Mouse (Mus musculus): ENCODE data around the gene Tent4a. TPM values are rescaled to one million over a fixed set of nuclear protein-coding genes. Genes with fewer than 3 reads are reported as not detected.

The Tent4a gene
- polyA plus RNA-seq, 1 experiment = 9.4 TPM

DNA sequence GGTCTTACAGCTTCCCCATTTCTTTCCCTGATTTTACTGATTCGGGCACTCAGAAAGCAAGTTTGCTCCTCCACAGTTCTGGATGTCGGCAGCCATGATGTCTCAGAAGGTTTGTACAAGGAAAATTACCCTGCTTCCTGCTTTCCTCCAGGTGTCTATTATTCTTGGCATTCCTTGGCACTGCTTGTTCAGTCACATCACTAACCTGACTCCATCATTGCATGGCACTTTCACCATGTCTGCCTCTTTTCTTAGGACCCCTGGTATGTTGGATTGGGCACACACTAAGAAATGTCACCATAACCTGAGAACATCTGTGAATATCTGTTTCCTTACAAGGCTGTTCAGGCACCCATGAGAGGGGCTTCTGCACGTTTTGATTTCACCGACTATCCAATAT lies 1.6 kb upstream of the Tent4a start:
- Histone ChIP-seq H3K27ac (ENCODE audit: insufficient read depth, low read depth, low read length) (no peak overlapping the region), H3K4me1 (ENCODE audit: control insufficient read depth, insufficient read depth, insufficient read length, low read length) (peaks cover 20% of the 10 kb centered on the region; the same call in 1 of the 2 replicates)

DNA sequence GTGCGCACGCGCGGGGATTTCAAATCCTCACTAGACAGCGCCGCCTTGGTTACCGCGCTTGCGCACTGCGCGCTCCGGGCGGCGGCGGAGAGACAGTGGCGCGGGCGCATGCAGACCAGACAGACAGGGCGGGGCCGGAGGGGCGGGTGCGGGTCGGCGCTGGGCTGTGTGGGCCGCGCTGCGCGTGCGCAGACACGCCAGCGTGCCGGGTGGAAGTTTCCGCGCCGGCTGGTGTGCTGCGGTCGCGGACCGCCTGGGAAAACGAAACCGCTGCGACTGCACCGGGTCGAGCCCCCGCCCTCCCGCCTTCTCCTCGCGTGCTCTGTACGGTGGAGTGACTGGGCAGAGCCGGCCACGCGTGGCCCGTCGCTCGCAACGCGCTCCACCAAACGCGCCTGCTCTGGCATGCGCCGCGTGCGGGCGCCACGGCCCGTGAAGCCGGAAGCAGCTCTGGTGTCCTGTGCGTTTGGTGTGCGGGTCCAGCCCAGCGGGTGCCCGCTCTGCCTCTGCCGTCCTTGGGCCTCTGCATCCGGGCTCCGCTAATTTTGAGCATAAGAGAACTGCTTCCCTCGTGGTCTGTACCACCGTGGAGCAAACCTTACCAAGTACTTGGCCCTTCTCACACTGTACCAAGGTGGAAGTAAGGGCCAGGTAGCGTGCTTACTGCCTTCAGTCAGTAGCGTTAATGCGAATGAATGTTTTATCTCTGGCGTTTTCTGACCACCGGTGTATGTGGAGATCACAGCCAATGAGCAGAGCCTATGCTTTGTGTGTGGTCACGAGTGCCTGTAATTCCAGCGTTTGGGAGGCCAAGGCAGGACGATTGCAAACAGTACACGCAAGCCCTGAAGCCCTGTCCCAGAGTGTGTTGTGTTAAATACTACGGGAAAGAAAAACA lies 486 bp upstream of the Tent4a start:
- H3K27ac ChIP-seq (ENCODE audit: insufficient read depth, low read depth, low read length) = peak overlapping the region; percentile 93
- peak; percentile 40; the same call in 1 of the 2 replicates for TF ChIP-seq POLR2A (IDR thresholded peaks at IDR 0.05; ENCODE audit: low read depth, low read length)
- TF ChIP-seq CTCF (IDR thresholded peaks at IDR 0.05; ENCODE audit: extremely low read depth, insufficient read length, insufficient replicate concordance, low read depth, low read length) = no peak
- peak overlapping the region; percentile 93 for H3K4me3 ChIP-seq (ENCODE audit: low read depth, low read length)
- peaks cover 20% of the 10 kb centered on the region; the same call in 1 of the 2 replicates for H3K4me1 ChIP-seq (ENCODE audit: control insufficient read depth, insufficient read depth, insufficient read length, low read length)
- no peaks in the 10 kb centered on the region for H3K36me3 ChIP-seq (ENCODE audit: control insufficient read depth, insufficient read depth, low read length)
- H3K27me3 ChIP-seq (ENCODE audit: control insufficient read depth, insufficient read depth, low read length) = no peaks in the 10 kb centered on the region
- under 1% methylated on average over 86 of the region's 86 CpGs for WGBS

More for the DNA sequence above, 1.6 kb upstream of the Tent4a start:
- 48% methylated on average over 4 of the region's 4 CpGs for WGBS
- no peaks in the 10 kb centered on the region for H3K27me3 ChIP-seq (ENCODE audit: control insufficient read depth, insufficient read depth, low read length)
- H3K4me3 ChIP-seq (ENCODE audit: low read depth, low read length) = no peak overlapping the region; the same call in 1 of the 2 replicates
- TF ChIP-seq POLR2A (IDR thresholded peaks at IDR 0.05; ENCODE audit: low read depth, low read length) (no peak), CTCF (IDR thresholded peaks at IDR 0.05; ENCODE audit: extremely low read depth, insufficient read length, insufficient replicate concordance, low read depth, low read length) (no peak)
- no peaks in the 10 kb centered on the region for H3K36me3 ChIP-seq (ENCODE audit: control insufficient read depth, insufficient read depth, low read length)

DNA sequence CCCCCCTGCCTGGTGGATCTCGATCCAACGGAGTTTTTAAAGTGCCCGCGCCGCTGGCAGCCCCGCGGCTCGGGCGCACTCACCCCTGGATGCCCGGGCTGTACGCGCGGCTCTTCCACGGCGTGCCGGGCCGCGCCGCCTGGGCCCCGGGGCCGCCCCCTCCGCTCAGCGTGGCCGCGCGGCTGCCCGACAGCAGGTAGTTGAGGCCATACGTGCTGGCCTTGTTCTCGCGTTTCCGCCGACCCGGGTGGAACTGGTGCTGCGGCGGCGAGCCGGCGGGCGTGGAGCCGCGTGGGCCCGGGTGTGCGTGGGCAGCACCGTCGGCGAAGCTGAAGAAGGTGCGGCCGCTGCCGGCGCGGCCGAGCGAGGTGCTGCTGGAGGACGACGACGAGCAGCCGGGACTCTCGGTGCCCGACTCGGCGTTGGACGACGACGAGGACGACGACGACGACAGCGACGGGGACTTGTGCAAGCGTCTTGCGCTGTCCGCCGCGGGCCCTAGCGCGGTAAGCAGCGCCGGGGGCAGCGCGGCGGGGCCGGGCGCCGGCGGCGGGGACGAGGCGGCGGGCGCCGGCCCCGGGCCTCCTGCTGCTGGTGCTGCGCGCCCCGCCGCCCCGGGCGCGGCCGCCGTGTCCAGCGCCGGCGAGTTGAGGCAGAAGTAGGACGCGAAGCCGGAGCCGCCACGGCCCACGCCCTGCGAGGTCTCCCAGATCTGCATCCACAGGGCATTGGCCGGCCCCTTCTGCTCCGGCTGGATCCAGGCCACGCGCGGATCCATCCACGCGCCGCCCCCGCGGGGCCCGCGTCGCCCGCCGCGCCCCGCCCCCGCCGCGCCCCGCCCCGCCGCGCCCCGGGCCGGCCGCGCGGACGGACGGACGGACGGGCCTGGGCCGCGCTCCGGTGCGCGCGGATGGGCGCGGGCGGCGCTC lies 748 bp downstream of the Tent4a start, which contains the start of gene Nsun2:
Gene Nsun2 (plus strand): TSS at position 342 of the 929 bp plus-strand sequence.
- 9% methylated on average over 153 of the region's 155 CpGs for WGBS

DNA sequence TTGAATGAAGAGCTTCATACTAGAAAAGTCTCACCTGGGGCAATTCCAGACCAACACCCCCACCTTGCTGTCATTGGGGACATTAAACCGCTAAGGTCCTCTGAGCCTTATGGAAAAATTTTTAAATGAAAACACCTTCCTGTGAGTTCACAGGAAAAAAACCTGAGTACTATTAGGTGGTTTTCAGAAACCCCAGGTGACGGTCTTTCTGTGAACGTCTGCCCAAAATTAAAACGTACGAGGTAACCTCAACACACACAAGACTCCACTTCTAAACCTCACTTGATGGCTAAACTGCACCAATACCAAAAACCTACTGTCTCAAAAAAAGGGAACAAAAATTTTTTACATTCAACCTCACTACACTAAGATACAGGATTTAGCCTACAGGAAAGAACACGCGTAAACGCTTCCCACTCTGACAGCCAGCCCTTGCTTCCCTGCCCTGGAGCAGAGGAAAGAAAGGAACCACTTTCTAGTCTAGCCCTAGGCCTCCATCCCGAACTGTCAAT lies 1.5 kb downstream of the Tent4a start:
- H3K27ac ChIP-seq (ENCODE audit: insufficient read depth, low read depth, low read length) = peak overlapping the region; percentile 60
- H3K4me3 ChIP-seq (ENCODE audit: low read depth, low read length) = peak overlapping the region; percentile 93
- whole genome bisulfite sequencing = 3% methylated on average over 9 of the region's 9 CpGs
- H3K36me3 ChIP-seq (ENCODE audit: control insufficient read depth, insufficient read depth, low read length) = no peaks in the 10 kb centered on the region
- H3K27me3 ChIP-seq (ENCODE audit: control insufficient read depth, insufficient read depth, low read length) = no peaks in the 10 kb centered on the region
- TF ChIP-seq CTCF (IDR thresholded peaks at IDR 0.05; ENCODE audit: extremely low read depth, insufficient read length, insufficient replicate concordance, low read depth, low read length) = no peak
- TF ChIP-seq POLR2A (IDR thresholded peaks at IDR 0.05; ENCODE audit: low read depth, low read length) = no peak
- peaks cover 27% of the 10 kb centered on the region; the same call in 1 of the 2 replicates for H3K4me1 ChIP-seq (ENCODE audit: control insufficient read depth, insufficient read depth, insufficient read length, low read length)

More for the DNA sequence above, 748 bp downstream of the Tent4a start, which contains the start of gene Nsun2:
- Histone ChIP-seq H3K36me3 (ENCODE audit: control insufficient read depth, insufficient read depth, low read length) (no peaks in the 10 kb centered on the region), H3K4me3 (ENCODE audit: low read depth, low read length) (peak within 1 kb of the TSS; percentile 93), H3K27ac (ENCODE audit: insufficient read depth, low read depth, low read length) (peak within 1 kb of the TSS; percentile 75), H3K27me3 (ENCODE audit: control insufficient read depth, insufficient read depth, low read length) (no peaks in the 10 kb centered on the region), H3K4me1 (ENCODE audit: control insufficient read depth, insufficient read depth, insufficient read length, low read length) (peaks cover 23% of the 10 kb centered on the region; the same call in 1 of the 2 replicates)
- TF ChIP-seq CTCF (IDR thresholded peaks at IDR 0.05; ENCODE audit: extremely low read depth, insufficient read length, insufficient replicate concordance, low read depth, low read length) (no peak), POLR2A (IDR thresholded peaks at IDR 0.05; ENCODE audit: low read depth, low read length) (no peak)

DNA sequence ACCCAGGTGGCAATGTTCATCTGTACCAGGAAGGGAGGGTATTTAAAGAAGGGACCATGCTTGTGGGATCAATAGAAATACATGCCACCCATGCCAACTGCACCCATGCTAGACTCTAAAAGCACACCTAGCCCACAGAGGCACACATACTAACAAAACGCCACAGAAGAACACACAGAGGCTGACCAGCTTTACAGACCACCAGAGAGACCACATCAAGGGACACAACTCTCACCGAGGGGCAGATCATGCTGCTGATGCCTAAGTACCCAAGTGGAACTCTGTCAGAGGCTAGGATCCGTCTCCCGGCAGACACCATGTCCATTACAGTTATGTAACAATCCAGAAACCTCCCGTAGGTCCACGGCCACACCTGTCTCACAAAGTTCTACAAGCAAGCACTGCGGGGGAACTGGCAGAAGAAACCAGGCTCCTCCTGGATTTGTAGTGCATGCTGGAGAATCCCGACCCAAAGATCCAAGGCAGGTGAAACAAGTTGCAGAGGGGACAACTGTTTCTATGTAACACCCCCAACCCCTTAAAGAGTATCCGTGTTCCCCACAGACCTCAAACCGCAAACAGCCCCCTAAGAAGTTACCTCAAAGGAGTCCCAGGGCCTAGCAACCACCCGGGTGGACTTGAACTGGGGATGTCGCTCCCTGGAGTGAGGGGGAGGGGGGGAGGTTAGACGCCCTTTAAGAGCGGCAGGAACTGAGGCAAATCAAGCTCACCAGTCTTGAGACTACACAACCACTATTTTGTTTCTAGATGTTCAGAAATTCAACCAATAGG lies 2.1 kb downstream of the Tent4a start:
- Histone ChIP-seq H3K27ac (ENCODE audit: insufficient read depth, low read depth, low read length) (no peak overlapping the region), H3K36me3 (ENCODE audit: control insufficient read depth, insufficient read depth, low read length) (no peaks in the 10 kb centered on the region), H3K4me1 (ENCODE audit: control insufficient read depth, insufficient read depth, insufficient read length, low read length) (peaks cover 27% of the 10 kb centered on the region; the same call in 1 of the 2 replicates), H3K4me3 (ENCODE audit: low read depth, low read length) (peak overlapping the region; percentile 56), H3K27me3 (ENCODE audit: control insufficient read depth, insufficient read depth, low read length) (no peaks in the 10 kb centered on the region)
- TF ChIP-seq POLR2A (IDR thresholded peaks at IDR 0.05; ENCODE audit: low read depth, low read length) (peak; percentile 32; the same call in 1 of the 2 replicates), CTCF (IDR thresholded peaks at IDR 0.05; ENCODE audit: extremely low read depth, insufficient read length, insufficient replicate concordance, low read depth, low read length) (no peak)
- 9% methylated on average over 14 of the region's 14 CpGs for WGBS

DNA sequence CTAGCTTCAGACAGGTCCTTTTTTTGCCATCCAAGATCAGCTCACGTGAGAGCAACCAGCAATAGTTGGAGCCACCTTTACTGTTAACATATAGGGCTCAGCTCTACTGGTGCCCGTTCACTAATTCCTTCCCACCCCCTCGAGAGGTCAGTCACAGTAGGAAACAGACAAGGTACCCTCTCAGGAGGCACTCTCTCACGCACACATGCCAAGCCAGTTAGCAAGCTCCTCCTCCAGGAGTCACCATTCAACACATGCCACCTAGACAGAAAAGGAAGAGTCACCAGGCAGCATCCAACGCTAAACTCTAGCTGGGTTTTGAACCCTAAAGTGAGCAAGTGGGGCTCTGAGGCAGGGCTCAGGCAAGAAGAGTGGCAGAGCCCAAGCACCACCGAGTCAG lies 3.0 kb downstream of the Tent4a start:
- H3K4me1 ChIP-seq (ENCODE audit: control insufficient read depth, insufficient read depth, insufficient read length, low read length) = peaks cover 27% of the 10 kb centered on the region; the same call in 1 of the 2 replicates
- peak overlapping the region; percentile 16 for H3K4me3 ChIP-seq (ENCODE audit: low read depth, low read length)
- 31% methylated on average over 6 of the region's 6 CpGs for WGBS
- H3K36me3 ChIP-seq (ENCODE audit: control insufficient read depth, insufficient read depth, low read length) = no peaks in the 10 kb centered on the region
- no peaks in the 10 kb centered on the region for H3K27me3 ChIP-seq (ENCODE audit: control insufficient read depth, insufficient read depth, low read length)
- TF ChIP-seq POLR2A (IDR thresholded peaks at IDR 0.05; ENCODE audit: low read depth, low read length) (no peak), CTCF (IDR thresholded peaks at IDR 0.05; ENCODE audit: extremely low read depth, insufficient read length, insufficient replicate concordance, low read depth, low read length) (no peak)
- H3K27ac ChIP-seq (ENCODE audit: insufficient read depth, low read depth, low read length) = no peak overlapping the region
